Mouse (Mus musculus) stomach, postnatal 0 days (tissue): ENCODE results near the gene Mex3d. TPM values are rescaled to one million over a fixed set of nuclear protein-coding genes. Genes with fewer than 3 reads are reported as not detected.

Experiments used
- ATAC-seq: fragments of 200-750 bp; cut with Nextera tagmentation; 2 replicates; pipeline ENCODE4 v1.8.0; 2017; ENCODE audit not compliant: low FRiP score, low TSS enrichment
- DNase-seq: peaks from one replicate; pipeline ENCODE4 v3.0.0-alpha.2; 2016; ENCODE audit warnings: low spot score
- H3K27ac ChIP-seq: fragments of 300-500 bp; sonication (generic); replicated peaks from 2 replicates; pipeline ENCODE4 v1.5.1; 2014; ENCODE audit warnings: mild to moderate bottlenecking, control low read depth
- H3K27me3 ChIP-seq: fragments of 300-500 bp; sonication (generic); 2 replicates; pipeline ENCODE4 v1.6.1; 2014; ENCODE audit warnings: low read length; ENCODE audit not compliant: control insufficient read depth, insufficient read depth
- H3K36me3 ChIP-seq: fragments of 300-500 bp; sonication (generic); 2 replicates; pipeline ENCODE4 v1.6.1; 2014; ENCODE audit warnings: low read length, mixed read lengths; ENCODE audit not compliant: control insufficient read depth, insufficient read depth
- H3K4me1 ChIP-seq: fragments of 300-500 bp; sonication (generic); replicated peaks from 2 replicates; pipeline ENCODE4 v1.6.1; 2014; ENCODE audit warnings: antibody characterized with exemption; ENCODE audit not compliant: control insufficient read depth, insufficient read depth
- H3K4me2 ChIP-seq: fragments of 300-500 bp; sonication (generic); replicated peaks from 2 replicates; pipeline ENCODE4 v1.6.1; 2014; ENCODE audit warnings: low read depth, mild to moderate bottlenecking, control low read depth, moderate library complexity
- H3K4me3 ChIP-seq: fragments of 300-500 bp; sonication (generic); 2 replicates; pipeline ENCODE4 v1.5.1; 2014; ENCODE audit warnings: low read depth, low read length, control low read depth
- H3K9ac ChIP-seq: fragments of 300-500 bp; sonication (generic); 2 replicates; pipeline ENCODE4 v1.6.1; 2014; ENCODE audit warnings: mild to moderate bottlenecking, low read length, control low read depth, mixed read lengths
- H3K9me3 ChIP-seq: fragments of 300-500 bp; sonication (generic); 2 replicates; pipeline ENCODE4 v1.6.1; 2016; ENCODE audit warnings: low read length; ENCODE audit not compliant: control insufficient read depth
- CTCF ChIP-seq: IDR thresholded peaks from 2 replicates; pipeline ENCODE4 v1.5.1; 2016; ENCODE audit warnings: antibody characterized with exemption, low read depth, mild to moderate bottlenecking, moderate library complexity
- EP300 ChIP-seq: optimal IDR thresholded peaks from 2 replicates; pipeline ENCODE3; 2016; ENCODE audit warnings: antibody characterized with exemption
- WGBS: fragments of 180-500 bp; shearing (Covaris S2); extraction: QIAGEN DNeasy Blood & Tissue Kit; methylation state at CpG from one replicate; pipeline ENCODE4 v1.1.7; 2014; 5-methylcytosine and 5-hydroxymethylcytosine counted together
- polyA plus RNA-seq: library from polyadenylated mRNA; unstranded; fragments of >200 nt; fragmentation: Nextera tagmentation; extraction: Ambion mirVana; gene quantifications from 2 replicates; pipeline ENCODE4 v1.2.1, GENCODE M21; 2015

Mex3d gene
- polyA plus RNA-seq, 1 experiment from 2014 or later = 4.1 TPM

DNA sequence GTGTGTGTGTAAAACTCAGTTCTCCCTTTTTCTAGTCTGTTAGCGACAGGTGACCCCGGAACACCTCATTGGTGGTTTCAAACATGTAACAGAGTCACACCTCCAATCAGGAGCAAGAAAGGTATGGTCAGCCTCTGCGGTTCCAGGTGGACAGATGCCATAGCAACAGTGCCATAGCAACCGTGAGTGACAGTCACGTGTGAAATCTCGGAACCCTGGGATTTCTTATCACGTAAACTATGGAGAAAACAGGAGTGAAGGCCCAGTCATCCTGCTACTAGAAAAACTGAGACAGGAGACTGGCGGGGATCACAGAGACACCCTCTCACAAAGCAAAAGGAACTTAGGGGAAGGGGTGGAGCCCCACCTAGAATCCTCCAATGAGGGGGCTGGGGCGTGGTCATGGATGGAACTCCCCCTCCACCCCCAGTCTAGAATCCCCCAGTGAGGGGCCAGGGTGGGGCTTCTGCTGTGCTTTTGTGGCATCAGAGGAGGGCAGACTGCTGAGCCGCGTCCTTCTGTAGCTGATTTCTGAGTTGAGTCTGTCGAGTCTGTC, 16.0 kb downstream of the Mex3d start:
- no peaks in the 10 kb centered on the region for H3K4me1 ChIP-seq
- H3K4me3 ChIP-seq = no peak overlapping the region
- no peaks in the 10 kb centered on the region for H3K36me3 ChIP-seq
- TF ChIP-seq CTCF (no peak), EP300 (no peak)
- H3K4me2 ChIP-seq = peak overlapping the region; percentile 0; the same call in 1 of the 2 replicates
- no peaks in the 10 kb centered on the region for H3K9me3 ChIP-seq
- DNase-seq (peak; percentile 76), ATAC-seq (peak; percentile 55)
- 6% methylated on average over 12 of the region's 12 CpGs for WGBS
- no peak overlapping the region for H3K9ac ChIP-seq
- H3K27me3 ChIP-seq = no peaks in the 10 kb centered on the region
- no peak overlapping the region for H3K27ac ChIP-seq

- Histone ChIP-seq H3K27me3 (no peaks in the 10 kb centered on the region), H3K9me3 (no peaks in the 10 kb centered on the region), H3K4me1 (no peaks in the 10 kb centered on the region), H3K4me2 (no peak overlapping the region), H3K4me3 (no peak overlapping the region), H3K9ac (no peak overlapping the region), H3K36me3 (no peaks in the 10 kb centered on the region), H3K27ac (no peak overlapping the region)
- 82% methylated on average over 21 of the region's 21 CpGs for WGBS
- no peak for DNase-seq
- no peak for ATAC-seq
- TF ChIP-seq EP300 = no peak
- peak; percentile 41 for TF ChIP-seq CTCF
Observed at GRCm38 (mm10) chr10:80369995-80370747, 17.3 kb downstream of the Mex3d start.

DNA sequence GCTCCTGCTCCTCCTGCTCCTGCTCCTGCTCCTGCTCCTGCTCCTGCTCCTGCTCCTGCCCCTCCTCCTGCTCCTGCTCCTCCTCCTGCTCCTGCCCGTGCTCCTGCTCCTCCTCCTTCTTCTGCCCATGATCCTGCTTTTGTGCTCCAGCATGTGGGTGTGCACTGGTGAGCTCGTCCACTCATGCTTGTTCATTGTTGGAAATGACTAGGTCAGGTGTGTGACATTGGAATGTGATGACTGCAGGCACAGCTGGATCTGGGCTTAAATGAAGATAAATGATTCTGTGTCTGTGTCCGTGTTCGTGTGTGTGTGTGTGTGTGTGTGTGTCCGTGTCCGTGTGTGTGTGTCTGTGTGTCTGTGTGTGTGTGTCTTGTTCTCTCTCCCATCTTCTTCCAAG, 19.1 kb downstream of the Mex3d start:
- Histone ChIP-seq H3K36me3 (no peaks in the 10 kb centered on the region), H3K4me2 (no peak overlapping the region), H3K4me3 (no peak overlapping the region), H3K9me3 (no peaks in the 10 kb centered on the region), H3K4me1 (no peaks in the 10 kb centered on the region), H3K9ac (no peak overlapping the region), H3K27me3 (no peaks in the 10 kb centered on the region), H3K27ac (no peak overlapping the region)
- DNase-seq (no peak), ATAC-seq (no peak)
- no peak for TF ChIP-seq CTCF
- no peak for TF ChIP-seq EP300
- 82% methylated on average over 6 of the region's 6 CpGs for WGBS

DNA sequence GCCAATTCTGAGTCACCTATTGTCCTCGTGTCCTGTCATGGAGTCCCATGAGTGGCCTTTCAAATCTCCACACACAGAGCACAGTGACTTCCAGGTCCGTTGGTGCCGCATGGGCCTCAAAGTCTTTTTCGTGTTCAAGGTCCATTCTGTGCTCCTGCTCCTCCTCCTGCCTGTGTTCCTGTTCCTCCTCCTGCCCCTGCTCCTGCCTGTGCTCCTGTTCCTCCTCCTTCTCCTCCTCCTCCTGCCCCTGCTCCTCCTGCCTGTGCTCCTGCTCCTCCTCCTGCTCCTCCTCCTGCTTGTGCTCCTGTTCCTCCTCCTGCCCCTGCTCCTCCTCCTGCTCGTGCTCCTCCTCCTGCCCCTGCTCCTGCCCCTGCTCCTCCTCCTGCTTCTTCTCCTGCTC, 19.5 kb downstream of the Mex3d start:
- no peak for TF ChIP-seq CTCF
- no peak for TF ChIP-seq EP300
- Histone ChIP-seq H3K9ac (no peak overlapping the region), H3K27ac (no peak overlapping the region), H3K4me2 (no peak overlapping the region), H3K4me3 (no peak overlapping the region), H3K4me1 (no peaks in the 10 kb centered on the region), H3K9me3 (no peaks in the 10 kb centered on the region), H3K36me3 (no peaks in the 10 kb centered on the region), H3K27me3 (no peaks in the 10 kb centered on the region)
- no peak for ATAC-seq
- DNase-seq = no peak
- 59% methylated on average over 5 of the region's 5 CpGs for WGBS

- Histone ChIP-seq H3K9ac (no peak overlapping the region), H3K36me3 (no peaks in the 10 kb centered on the region), H3K4me3 (no peak overlapping the region), H3K4me2 (no peak overlapping the region), H3K27me3 (no peaks in the 10 kb centered on the region), H3K4me1 (no peaks in the 10 kb centered on the region), H3K9me3 (no peaks in the 10 kb centered on the region), H3K27ac (no peak overlapping the region)
- DNase-seq (no peak), ATAC-seq (no peak)
- TF ChIP-seq CTCF (no peak), EP300 (no peak)
- WGBS = 68% methylated on average over 6 of the region's 6 CpGs
Observed at GRCm38 (mm10) chr10:80365736-80366135, 21.7 kb downstream of the Mex3d start.

GRCm38 (mm10) chr10:80363734-80364133, 23.7 kb downstream of the Mex3d start:
- 38% methylated on average over 6 of the region's 6 CpGs for WGBS
- Histone ChIP-seq H3K27ac (no peak overlapping the region), H3K9ac (no peak overlapping the region), H3K27me3 (no peaks in the 10 kb centered on the region), H3K4me3 (no peak overlapping the region), H3K9me3 (no peaks in the 10 kb centered on the region), H3K4me2 (no peak overlapping the region), H3K36me3 (no peaks in the 10 kb centered on the region), H3K4me1 (no peaks in the 10 kb centered on the region)
- DNase-seq (no peak), ATAC-seq (no peak)
- TF ChIP-seq CTCF (no peak), EP300 (no peak)
